Mouse (Mus musculus): ENCODE results near the gene Plekha6. TPM values are rescaled to one million over a fixed set of nuclear protein-coding genes. Genes with fewer than 3 reads are reported as not detected.

Gene Plekha6
- total and polyA plus RNA-seq, 3 experiments, result 11.8 to 28.5 TPM; not detected in 1

GRCm38 (mm10) chr1:133244668-133245067 lies 80.7 kb downstream of the Plekha6 start (continued):
- TF ChIP-seq ZMIZ1 (IDR thresholded peaks at IDR 0.05; ENCODE audit: low read depth, low read length) (peak; percentile 81), UBTF (IDR thresholded peaks at IDR 0.05; ENCODE audit: borderline replicate concordance, insufficient read depth, low read depth, low read length) (no peak), ELF1 (IDR thresholded peaks at IDR 0.05; ENCODE audit: low read depth, low read length) (0 out of 2 replicates have a peak, but pooled peaks have one; percentile 59), TAL1 (IDR thresholded peaks at IDR 0.05; ENCODE audit: low read length) (peak; percentile 81), MXI1 (IDR thresholded peaks at IDR 0.05; ENCODE audit: low read depth, low read length) (peak; percentile 84), MYB (IDR thresholded peaks at IDR 0.05; ENCODE audit: low read depth, low read length) (peak; percentile 93), GATA1 (IDR thresholded peaks at IDR 0.05; ENCODE audit: low read depth, low read length) (peak; percentile 100), BHLHE40 (IDR thresholded peaks at IDR 0.05; ENCODE audit: borderline replicate concordance, low read depth, low read length) (peak; percentile 93), NELFE (IDR thresholded peaks at IDR 0.05; ENCODE audit: low read depth, low read length) (peak; percentile 75), POLR2A (IDR thresholded peaks at IDR 0.05; ENCODE audit: control insufficient read depth in 1 of 2, insufficient read depth in 1 of 2, low read depth in 1 of 2, low read length in 2 of 2, poor library complexity in 1 of 2) (peak in 1 of 2 experiments; percentile 75; a peak in 2 of 4 replicates), GABPA (IDR thresholded peaks at IDR 0.05; ENCODE audit: low read depth, low read length) (no peak), POLR2AphosphoS2 (IDR thresholded peaks at IDR 0.05; ENCODE audit: low read length) (peak; percentile 80), POLR2AphosphoS5 (IDR thresholded peaks at IDR 0.05; ENCODE audit: borderline replicate concordance, low read depth, low read length) (no peak), SIN3A (IDR thresholded peaks at IDR 0.05; ENCODE audit: low read length) (peak; percentile 98), ETS1 (IDR thresholded peaks at IDR 0.05; ENCODE audit: low read depth, low read length) (peak; percentile 97), MEF2A (IDR thresholded peaks at IDR 0.05; ENCODE audit: extremely low read depth, insufficient replicate concordance, low read depth, low read length, poor library complexity, severe bottlenecking) (peak; percentile 72; the same call in 1 of the 2 replicates), KAT2A (conservative IDR thresholded peaks at IDR 0.05; ENCODE audit: low read depth, low read length) (peak; percentile 51; the same call in 1 of the 2 replicates), CHD1 (IDR thresholded peaks at IDR 0.05; ENCODE audit: low read depth, low read length) (no peak)

- peak; percentile 88 for DNase-seq (ENCODE audit: low read depth, low spot score)
- Histone ChIP-seq H3K36me3 (ENCODE audit: control insufficient read depth in 1 of 2, insufficient read depth in 2 of 2, low read length in 2 of 2) (peaks cover 0 to 36% of the 10 kb centered on the region in 2 experiments; a peak in 2 of 4 replicates), H3K27ac (ENCODE audit: control insufficient read depth, low read depth, low read length) (peak overlapping the region; percentile 82), H3K4me3 (ENCODE audit: control insufficient read depth in 1 of 2, insufficient read depth in 1 of 2, low read depth in 2 of 2, low read length in 2 of 2) (peak overlapping the region; percentile 65 to 80), H3K4me1 (ENCODE audit: control insufficient read depth in 1 of 2, insufficient read depth in 2 of 2, low read length in 2 of 2) (peaks cover 12 to 38% of the 10 kb centered on the region in 2 experiments), H3K79me2 (ENCODE audit: control insufficient read depth, insufficient read depth, low read length, poor library complexity) (peaks cover 3% of the 10 kb centered on the region), H3K9me3 (replicated peaks; ENCODE audit: insufficient read depth, low read length) (no peaks in the 10 kb centered on the region), H3K27me3 (ENCODE audit: control insufficient read depth in 1 of 2, insufficient read depth in 2 of 2, low read length in 2 of 2) (no peaks in the 10 kb centered on the region), H3K9ac (ENCODE audit: control insufficient read depth, low read depth, low read length, poor library complexity, severe bottlenecking) (peak overlapping the region; percentile 77)
- TF ChIP-seq NELFE (IDR thresholded peaks at IDR 0.05; ENCODE audit: low read depth, low read length) (peak; percentile 56), RCOR1 (IDR thresholded peaks at IDR 0.05; ENCODE audit: low read depth, low read length) (no peak), USF1 (IDR thresholded peaks at IDR 0.05; ENCODE audit: low read depth, low read length) (no peak), GATA1 (IDR thresholded peaks at IDR 0.05; ENCODE audit: low read depth, low read length) (no peak), CHD2 (IDR thresholded peaks at IDR 0.05; ENCODE audit: low read length) (no peak), ETS1 (IDR thresholded peaks at IDR 0.05; ENCODE audit: low read depth, low read length) (0 out of 2 replicates have a peak, but pooled peaks have one; percentile 4), TCF12 (IDR thresholded peaks at IDR 0.05; ENCODE audit: low read depth, low read length) (peak; percentile 40; the same call in 1 of the 2 replicates), MXI1 (IDR thresholded peaks at IDR 0.05; ENCODE audit: low read depth, low read length) (peak; percentile 55), TBP (IDR thresholded peaks at IDR 0.05; ENCODE audit: low read depth, low read length) (0 out of 2 replicates have a peak, but pooled peaks have one; percentile 18), NRF1 (IDR thresholded peaks at IDR 0.05; ENCODE audit: insufficient read depth, low read depth, low read length, poor library complexity, severe bottlenecking) (no peak), ELF1 (IDR thresholded peaks at IDR 0.05; ENCODE audit: low read depth, low read length) (no peak), BHLHE40 (IDR thresholded peaks at IDR 0.05; ENCODE audit: borderline replicate concordance, low read depth, low read length) (no peak), KAT2A (conservative IDR thresholded peaks at IDR 0.05; ENCODE audit: low read depth, low read length) (no peak), UBTF (IDR thresholded peaks at IDR 0.05; ENCODE audit: borderline replicate concordance, insufficient read depth, low read depth, low read length) (0 out of 2 replicates have a peak, but pooled peaks have one; percentile 80), CTCF (IDR thresholded peaks at IDR 0.05 in 2 of 3, conservative IDR thresholded peaks at IDR 0.05 in 1 of 3; ENCODE audit: control insufficient read depth in 1 of 3, insufficient read depth in 1 of 3, low read depth in 2 of 3, low read length in 3 of 3, poor library complexity in 1 of 3, severe bottlenecking in 1 of 3) (no peak), CHD1 (IDR thresholded peaks at IDR 0.05; ENCODE audit: low read depth, low read length) (no peak; the same call in 1 of the 2 replicates), POLR2A (IDR thresholded peaks at IDR 0.05; ENCODE audit: control insufficient read depth in 1 of 2, insufficient read depth in 1 of 2, low read depth in 1 of 2, low read length in 2 of 2, poor library complexity in 1 of 2) (peak in 1 of 2 experiments; percentile 65; a peak in 2 of 4 replicates), SIN3A (IDR thresholded peaks at IDR 0.05; ENCODE audit: low read length) (peak; percentile 51; the same call in 1 of the 2 replicates), ZNF384 (IDR thresholded peaks at IDR 0.05; ENCODE audit: low read depth, low read length) (peak; percentile 87), ZMIZ1 (IDR thresholded peaks at IDR 0.05; ENCODE audit: low read depth, low read length) (0 out of 2 replicates have a peak, but pooled peaks have one; percentile 14), E2F4 (IDR thresholded peaks at IDR 0.05; ENCODE audit: borderline replicate concordance, low read depth, low read length) (no peak), POLR2AphosphoS5 (IDR thresholded peaks at IDR 0.05; ENCODE audit: borderline replicate concordance, low read depth, low read length) (no peak)
These were observed 81.9 kb downstream of the Plekha6 start for GRCm38 (mm10) chr1:133245690-133246619.

Data from MEL (cell line).